Mouse (Mus musculus) ZHBTc4 (cell line): Measurements from ENCODE around the gene Adamts15.

ENCODE experiments used
- DNase-seq: peaks from one replicate; pipeline ENCODE4 v3.0.0-alpha.2; 2011; ENCODE audit warnings: low read depth, low spot score

The Adamts15 gene

DNA sequence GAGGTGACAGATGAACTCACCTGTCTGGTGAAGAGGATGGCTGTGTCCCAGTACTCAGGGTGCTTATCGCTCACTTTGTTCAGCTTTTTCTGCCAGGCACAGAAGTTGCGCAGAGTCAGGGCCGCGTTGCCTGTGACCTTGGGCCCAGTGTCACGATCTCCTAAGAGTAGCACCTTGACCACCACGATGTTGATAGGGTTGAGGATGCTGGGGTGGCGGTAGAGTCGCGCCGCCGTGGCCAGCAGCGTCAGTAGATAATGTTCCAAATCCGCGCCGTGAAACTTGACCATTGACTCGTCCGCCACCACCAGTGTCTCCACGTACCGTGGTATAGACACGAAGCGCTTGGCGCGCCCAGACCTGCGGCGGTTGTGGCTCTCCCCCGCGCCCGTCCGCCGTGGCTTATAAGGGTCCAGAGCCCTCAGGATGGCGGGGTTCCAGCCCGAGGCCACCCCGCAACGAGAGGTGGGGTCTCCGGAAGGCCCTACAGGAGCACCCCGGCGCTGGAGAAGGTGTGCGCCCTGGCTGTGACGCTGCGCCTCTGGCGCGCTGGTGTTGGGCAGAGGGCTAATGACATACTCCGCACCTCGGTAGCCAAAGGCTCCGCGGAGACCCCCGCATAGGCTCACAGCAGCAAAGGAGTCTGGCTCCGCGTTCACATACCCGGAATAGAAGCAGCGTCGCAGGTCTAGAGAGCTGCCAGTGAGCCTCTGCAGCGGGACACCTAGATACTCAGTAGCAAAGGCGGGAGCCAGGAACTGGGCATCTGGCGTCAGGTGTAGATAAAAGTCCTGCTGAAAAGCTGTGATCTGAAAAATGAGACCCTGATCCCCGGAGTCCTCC is 770 bp downstream of the Adamts15 start:
- peak; percentile 45 for DNase-seq

DNA sequence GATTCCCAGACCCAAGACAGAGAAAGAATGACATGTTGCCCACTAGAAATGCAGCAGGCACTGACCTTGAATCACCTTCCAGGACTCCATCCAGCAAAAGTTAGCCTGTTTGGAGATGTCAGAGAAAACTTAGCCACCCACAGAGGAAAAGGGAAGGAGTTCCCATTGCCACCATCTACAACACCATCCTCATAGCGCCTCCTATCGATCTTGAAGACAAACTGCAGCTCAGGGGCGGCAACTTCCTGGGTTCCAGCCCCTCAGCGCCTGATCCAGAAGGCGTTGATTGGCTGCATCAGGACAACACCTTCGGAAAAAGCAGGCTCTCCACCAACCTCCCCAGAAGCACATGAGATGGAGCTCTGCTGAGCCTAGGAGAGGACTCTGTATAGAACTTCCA is 1.5 kb downstream of the Adamts15 start:
- DNase-seq = peak; percentile 93

DNA sequence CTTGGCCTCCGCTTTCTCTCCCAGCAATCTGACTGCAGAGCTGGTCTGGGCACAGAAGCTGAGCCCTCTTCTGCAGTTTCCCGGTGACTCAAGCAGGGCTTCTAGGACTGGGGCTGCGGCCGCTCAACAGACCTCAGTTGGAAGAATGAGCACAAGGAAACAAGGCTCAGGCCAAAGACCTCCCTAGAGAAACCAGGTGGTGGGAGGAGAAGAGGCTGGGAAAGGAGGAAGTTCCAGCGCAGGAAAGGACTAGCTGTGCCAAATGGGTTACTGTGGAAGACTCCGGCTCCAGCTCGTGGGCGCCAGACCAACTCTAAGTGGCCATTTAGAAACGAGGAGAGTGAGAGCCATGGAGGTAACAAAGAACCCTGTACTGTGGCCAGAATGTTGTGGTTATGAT is 2.6 kb downstream of the Adamts15 start:
- no peak for DNase-seq

DNA sequence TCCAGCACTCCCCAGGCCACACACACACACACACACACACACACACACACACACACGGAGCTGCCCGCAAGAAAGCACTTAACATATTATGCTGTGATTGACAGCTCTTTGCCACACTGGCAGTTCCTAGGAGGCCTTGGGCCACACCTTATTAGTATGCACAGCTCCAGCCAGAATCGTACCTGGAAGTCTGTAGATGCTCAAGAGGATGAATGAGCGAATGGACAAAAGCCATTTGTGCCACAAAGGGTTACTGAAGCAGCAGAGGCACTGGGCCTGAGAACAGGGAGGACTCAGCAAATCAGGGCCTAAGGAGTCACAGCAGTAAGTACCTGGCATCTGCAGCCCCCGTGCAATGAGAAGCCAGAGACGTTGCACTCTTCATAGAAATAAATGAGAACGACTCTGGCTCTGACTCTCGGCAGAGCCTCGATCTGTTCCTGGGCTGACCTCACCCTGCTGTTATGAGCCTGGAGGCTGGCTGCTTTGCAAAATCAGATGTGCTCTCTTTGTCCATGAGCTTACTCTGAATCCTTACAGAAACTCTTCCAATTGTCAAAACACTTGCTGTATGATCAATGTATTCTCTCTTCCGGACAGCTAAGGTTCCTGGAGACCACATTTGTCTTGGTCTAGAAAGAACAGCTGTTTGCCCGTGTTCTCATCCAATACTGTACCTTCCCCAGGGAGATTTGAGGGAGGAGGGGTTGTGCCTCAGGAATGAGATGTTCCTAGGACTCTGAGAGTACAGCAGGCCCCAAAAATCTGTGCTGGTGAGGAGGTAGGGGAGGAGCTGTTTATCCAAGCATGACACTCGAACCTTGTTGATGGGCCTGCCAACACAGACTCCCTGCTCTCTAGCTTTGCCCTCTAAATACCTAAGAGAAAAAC is 3.5 kb downstream of the Adamts15 start:
- DNase-seq = no peak

DNA sequence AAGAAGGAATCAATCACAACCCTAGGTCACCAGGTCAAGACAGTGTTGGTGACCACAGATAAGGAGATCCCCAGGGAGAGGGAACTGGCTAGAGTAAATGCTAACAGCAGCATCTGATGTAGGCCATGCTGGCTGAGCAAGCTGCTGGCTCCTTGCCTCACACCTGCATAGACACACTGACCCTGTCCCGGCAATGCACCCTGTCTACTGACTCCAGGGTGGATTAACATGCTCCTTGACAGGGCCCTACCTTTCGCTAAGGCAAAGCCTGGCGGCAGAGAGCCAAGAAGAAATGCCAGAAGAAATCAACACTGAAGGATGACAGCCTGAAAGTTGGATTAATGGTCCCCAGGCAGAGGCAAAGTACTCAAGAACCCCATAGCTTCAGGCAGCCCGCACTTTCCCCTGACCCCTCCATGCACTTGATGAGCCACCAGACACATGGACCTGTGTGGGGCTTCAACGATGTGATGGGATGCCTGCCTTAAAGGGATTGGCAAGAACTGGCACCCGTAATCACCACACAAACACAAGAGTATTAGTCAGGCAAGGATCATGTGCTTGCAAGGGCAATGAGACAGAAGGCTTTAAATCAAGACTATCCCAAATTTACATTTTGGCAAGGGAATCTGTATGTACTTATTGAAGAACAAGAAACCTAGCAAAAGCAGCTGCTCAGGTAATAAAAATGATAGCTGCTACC is 5.8 kb downstream of the Adamts15 start:
- DNase-seq = no peak

DNA sequence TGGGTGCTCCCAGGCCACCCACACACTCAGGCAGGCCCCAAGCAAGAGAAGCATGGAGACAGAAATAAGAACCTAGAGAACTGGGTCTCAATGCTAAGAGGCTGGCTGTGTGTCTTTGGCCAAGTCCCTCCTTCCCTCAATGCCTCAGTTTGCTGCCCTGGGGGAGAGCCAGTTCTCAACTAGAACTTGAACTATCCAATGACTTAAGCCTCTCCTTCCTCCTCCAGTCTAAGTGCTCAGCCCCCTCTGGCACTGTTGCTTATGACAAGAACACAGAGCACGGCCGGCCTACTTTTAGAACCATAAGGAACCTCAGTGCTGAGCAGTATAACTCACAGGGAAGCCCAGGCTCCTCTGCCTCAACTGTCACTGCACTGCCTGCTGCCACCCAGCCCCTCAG is 8.0 kb downstream of the Adamts15 start:
- no peak for DNase-seq

DNA sequence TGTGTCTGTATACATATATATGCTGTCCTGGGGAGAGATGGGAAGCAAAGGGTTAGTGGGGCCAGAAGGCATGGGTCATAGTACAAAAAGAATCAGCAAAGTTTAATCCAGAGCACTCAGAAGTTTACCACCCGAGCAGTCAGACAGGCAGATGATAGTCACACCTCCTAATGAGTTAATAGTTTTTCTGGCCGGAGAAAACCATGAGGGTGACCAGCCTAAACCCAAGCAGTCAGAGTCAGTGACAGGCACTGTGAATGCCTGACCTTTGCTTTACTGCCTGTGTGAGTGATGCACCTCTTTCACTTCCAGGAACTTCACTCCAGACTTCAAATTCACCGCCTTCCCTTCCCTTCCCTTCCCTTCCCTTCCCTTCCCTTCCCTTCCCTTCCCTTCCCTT is 8.8 kb downstream of the Adamts15 start:
- DNase-seq = no peak

DNA sequence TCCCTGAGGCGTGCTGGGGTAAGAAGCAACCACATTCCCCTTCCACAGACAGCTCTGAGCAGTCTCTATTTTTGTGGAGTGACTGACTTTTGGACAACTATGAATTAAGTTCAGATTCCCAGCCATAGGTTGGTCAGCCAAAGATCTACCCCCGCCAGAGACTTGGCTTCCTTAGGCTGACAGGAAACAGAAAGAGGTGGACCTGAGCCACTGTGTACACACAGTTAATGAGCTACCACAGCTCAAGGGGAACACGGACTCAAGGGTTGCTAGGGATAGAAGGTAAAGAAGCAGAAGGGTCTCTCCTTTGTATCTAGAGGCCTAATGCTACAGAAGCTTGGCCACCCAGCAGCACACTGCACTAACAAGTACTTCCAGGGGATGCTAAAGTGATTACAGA is 10.1 kb downstream of the Adamts15 start:
- DNase-seq = no peak

DNA sequence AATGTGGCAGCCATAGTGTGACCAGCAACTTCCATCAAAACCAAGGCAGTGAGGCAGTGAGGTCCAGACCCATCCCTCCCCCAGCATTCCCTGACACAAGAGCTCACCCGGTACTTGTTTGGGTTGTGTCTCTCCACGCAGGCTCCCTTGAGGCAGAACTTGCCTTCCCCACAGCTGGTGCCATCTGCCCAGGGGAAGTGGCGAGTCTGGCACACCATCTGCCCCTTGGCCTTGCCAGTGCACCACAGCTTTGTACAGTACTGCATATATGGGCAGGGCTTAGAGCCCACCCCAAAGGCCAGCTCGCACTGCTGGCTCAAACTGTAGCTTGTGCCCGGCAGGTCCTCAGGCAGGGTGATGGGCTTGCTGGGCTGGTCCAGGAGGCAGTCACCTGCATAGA is 11.8 kb downstream of the Adamts15 start:
- DNase-seq = no peak

DNA sequence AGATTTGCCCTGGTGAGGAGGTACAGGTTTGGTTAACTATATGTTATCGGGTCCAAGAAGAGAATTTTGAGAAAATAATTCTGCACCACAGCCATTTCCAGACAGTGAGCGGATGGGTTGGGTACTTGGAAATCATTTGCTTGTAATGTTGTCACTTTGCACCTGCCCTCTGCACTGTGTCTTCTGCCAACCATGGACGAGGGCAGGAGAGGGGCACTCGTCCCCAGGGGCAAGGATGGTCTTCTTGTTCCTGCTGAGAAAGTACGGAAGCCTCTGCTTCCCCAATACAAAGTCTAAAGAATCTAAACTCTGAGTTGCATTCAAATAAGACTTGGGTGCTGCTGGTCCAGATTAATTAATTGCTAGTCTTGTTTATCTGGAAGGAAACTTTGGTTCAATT is 13.3 kb downstream of the Adamts15 start:
- no peak for DNase-seq

DNA sequence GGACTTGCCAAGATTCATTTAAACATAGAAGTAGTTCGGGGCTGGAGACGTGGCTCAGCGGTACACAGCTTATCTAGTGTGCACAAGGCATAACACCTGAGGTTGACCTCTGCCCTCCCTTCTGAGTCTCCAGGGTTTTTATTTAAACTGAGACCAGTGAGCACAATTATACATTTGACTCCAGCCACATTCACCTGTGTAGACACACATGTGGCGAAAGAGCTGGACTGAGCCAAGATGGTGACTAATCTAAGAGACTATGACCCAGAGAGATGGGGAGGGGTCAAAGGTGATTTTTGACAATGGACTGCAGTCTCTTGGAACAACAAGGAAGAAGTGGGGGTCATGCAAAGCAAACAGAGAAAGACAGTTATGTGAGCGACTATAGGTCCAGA is 14.0 kb downstream of the Adamts15 start:
- no peak for DNase-seq

DNA sequence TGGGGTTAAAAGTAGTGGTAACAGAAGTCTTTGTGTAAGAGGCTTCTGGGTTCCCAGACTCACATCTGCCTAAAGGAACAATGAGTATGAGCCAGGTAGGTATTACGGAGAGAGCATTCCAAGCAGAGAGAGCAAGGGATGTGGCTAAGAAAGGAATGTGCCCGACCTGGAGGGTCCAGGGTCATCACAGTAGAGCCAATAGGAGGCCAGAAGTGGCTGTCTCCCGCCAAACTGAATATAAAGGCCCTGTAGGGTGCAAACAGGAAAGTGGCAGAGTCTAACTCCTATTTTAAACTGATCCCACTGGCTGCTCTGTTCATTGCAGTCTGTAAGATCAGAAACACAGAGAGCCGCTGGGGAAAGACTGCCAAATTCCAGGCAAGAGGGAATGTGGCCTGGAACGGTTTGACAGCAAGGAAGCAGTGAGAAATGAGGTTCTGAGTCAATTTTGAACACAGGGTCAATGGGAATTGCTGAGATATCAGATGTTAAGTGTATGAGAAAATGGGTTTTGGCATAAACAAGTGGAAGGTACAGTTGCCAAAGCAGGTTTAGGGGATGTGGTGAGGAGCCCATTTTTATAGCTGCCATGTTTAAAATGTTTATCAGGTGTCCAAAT is 14.5 kb downstream of the Adamts15 start:
- peak; percentile 13 for DNase-seq

DNA sequence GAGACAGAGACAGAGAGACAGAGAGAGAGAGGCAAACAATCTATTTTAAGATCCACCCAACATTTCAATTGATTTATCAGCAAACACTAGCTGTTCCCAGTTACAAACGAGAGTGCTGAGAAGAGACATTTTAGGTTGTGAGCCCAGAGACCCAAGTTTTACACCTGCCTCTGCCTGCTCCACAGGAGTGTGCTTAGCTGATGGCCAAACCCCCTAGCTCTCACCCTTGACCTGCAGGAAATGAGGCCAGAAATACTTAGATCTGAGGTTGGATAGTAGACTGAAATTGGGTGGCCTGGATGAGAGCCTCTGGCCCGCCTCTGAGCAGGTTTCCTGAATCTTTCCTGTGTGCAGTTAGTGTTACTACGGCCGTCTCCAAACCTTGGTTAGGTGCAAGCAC is 15.8 kb downstream of the Adamts15 start:
- DNase-seq = no peak

DNA sequence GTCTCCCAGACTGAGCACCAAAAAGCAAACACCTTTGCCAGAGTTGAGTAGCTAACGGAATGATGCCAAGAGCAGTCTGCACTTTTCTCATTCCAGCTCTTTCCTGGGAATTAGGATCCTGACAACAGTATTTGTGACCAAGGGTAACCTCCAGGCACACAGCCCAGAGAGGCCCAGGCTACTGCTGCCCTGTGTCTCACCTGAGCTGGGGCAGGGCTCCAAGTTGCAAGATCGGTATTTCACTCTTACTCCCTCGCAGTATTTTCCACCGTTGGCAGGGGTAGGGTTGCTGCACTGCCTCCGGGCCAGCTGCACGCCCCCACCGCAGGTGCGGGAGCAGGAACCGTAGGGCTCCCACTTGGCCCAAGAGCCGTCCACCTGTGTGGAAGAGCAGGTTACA is 16.4 kb downstream of the Adamts15 start:
- no peak for DNase-seq

DNA sequence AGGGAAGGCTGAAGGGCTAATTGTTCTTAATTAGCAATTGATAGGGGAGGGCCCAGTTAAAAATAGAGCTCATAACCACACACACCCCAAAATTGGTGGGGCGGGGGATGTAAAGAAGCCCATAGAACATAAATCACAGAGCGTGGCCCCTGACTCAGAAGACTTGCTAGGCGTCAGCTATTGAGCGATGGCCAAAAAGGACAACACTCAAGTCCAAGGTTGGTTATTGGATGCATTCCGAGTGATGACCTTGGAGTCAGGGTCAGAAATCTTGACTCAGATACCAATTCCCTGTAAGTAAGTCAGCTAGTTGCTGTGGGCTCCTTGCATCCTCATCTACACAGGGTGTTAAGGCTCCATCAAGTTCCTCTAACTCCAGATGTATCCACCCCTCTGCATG is 19.0 kb downstream of the Adamts15 start:
- no peak for DNase-seq

DNA sequence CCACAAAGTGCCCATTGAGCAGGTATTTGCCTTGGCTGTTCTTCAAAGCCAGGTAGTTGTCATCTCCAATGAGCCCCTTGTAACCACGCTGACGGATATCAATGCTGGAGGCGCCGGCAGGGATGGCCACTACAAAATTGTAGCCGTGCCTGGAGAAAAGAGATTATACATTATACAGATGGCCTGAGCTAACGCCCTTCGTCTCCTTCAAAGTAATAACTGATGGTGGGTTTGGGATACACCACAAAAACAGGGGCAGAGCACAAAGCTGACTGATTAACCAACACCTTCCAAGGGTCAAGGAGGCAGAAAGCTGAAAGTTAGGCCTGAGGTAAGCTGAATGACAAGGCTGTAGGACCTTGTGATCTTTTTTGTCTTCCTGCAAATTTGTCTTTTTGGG is 19.6 kb downstream of the Adamts15 start:
- no peak for DNase-seq

DNA sequence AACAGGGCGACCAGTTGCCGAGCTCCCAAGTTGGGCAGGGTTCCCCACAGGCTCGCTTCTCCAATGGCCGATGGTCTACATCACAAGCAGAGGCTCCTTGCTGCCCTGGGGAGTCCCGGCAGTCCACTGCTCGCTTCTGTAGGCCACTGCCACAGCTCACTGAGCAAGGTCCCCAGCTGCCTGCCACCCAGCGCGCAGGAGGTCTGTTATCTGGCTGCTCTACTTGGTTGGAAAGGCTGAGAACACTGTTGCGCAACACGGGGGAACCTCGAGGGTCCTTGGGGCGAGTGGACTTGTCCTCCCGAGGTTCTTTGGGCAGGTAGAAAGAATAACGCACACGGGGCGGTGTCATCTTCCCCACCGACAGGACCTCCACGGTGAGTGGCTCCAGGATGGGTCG is 20.1 kb downstream of the Adamts15 start:
- DNase-seq = no peak

DNA sequence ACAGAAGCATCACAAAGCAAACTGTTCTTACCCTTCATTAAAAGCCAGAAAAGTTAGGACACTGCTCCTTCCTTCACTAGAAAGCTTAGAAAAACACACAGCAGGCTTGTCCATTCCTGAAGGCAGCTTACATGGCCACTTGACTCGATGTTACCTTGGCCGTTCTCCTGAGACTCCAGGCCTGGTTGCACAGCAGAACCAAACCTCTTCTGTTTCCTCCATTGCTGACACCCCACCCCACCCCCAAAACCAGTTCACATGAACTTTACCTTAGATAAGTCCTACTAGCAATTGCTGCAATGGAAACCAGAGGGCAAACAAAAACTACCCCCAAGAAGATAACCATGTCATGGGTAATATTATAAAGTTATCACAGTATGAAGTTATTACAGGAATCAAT is 25.1 kb downstream of the Adamts15 start:
- no peak for DNase-seq

DNA sequence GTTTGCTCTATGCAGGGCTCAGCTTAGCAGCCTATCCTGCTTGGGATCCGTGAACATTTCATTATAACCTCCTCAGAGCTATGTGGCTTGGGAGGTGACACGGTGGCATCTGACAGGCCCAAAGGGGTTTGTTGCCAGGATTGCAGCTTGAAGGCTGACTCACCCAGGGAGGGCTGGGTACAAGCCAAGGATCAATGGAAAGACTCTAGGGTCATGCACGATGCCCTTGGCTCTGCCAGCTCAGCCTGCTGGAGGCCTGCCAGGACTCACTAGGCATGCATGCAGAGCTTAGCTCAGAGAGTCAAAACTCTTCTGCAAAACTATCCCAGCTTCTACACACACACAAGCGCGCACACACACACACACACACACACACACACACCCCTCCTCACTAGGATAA is 25.5 kb downstream of the Adamts15 start:
- DNase-seq = no peak

DNA sequence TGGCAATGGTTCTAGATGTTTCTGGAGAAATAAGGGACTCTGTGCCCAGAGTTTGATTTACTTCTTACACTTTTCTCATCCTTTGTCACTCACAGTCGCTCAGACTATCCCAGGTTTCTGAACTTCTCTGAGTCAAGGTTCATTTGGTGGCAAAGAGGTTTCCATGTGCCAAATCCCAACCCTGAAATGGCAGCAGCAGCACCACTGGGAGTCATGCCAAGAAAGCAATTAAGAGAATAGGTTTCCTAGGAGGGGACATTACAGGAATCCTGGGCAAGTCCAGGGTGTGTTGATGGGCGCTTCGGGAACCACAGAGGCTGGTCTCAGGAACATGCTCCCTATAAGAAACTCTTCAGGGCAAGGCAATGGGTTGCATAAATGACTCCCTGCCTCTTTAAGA is 26.6 kb downstream of the Adamts15 start:
- no peak for DNase-seq

DNA sequence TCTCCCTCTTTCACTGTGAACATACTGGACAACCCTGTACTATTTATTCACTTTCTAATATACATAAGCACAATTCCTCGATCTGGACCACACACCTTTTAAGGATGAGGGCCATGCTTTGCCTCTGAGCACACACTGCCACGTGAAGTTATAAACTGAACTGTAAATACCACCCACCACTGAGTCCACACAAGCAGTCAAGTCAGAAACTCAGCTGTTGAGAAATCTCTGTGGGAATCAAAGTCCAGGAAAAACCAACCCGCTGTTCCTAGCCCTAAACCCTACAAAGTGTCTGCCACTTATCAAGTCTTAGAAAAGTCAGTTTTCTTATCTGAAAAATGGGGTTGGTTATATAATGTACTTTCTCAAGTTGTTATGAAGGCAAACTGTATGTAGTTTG is 36.0 kb downstream of the Adamts15 start:
- no peak for DNase-seq

DNA sequence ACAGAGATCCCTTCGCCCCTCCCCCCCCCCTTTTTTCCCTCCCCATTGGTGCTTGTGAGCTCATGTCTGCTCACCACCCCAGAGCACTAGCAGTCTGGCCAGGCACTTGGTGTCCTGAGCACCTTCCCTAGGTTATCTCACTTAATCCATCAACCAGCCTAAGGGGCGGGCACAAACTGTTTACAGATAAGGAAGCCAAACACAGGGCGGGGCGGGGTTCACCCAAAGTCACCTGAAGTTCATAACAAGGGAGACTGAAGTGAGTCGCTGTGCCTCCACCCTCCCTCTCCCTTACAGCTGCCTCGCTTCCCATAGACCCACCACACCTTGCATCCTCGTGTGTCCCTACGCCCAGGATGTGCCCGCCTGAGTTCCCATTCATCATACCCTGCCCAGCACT is 41.7 kb downstream of the Adamts15 start:
- peak; percentile 35 for DNase-seq
